Mouse (Mus musculus) heart, embryonic 15.5 days (tissue): ENCODE results near the gene Arvcf. TPM values are rescaled to one million over a fixed set of nuclear protein-coding genes. Genes with fewer than 3 reads are reported as not detected.

ENCODE experiments used
- ATAC-seq: fragments of 200-750 bp; cut with Nextera tagmentation; replicated peaks from 2 replicates; pipeline ENCODE4 v1.8.0; 2017; ENCODE audit warnings: low read depth, moderate TSS enrichment; ENCODE audit not compliant: insufficient number of reproducible peaks, insufficient read depth, low FRiP score
- H3K27ac ChIP-seq: fragments of 300-500 bp; sonication (generic); 2 replicates; pipeline ENCODE4 v1.5.1; 2015; ENCODE audit warnings: mild to moderate bottlenecking, inconsistent platforms
- H3K27me3 ChIP-seq: fragments of 300-500 bp; sonication (generic); 2 replicates; pipeline ENCODE4 v1.6.1; 2015; ENCODE audit warnings: inconsistent platforms
- H3K36me3 ChIP-seq: fragments of 300-500 bp; sonication (generic); 2 replicates; pipeline ENCODE4 v1.6.1; 2015; ENCODE audit warnings: mild to moderate bottlenecking, inconsistent platforms
- H3K4me1 ChIP-seq: fragments of 300-500 bp; sonication (generic); replicated peaks from 2 replicates; pipeline ENCODE4 v1.6.1; 2015; ENCODE audit warnings: inconsistent platforms
- H3K4me2 ChIP-seq: fragments of 300-500 bp; sonication (generic); 2 replicates; pipeline ENCODE4 v1.6.1; 2015; ENCODE audit warnings: inconsistent platforms, mild to moderate bottlenecking, moderate library complexity
- H3K4me3 ChIP-seq: fragments of 300-500 bp; sonication (generic); 2 replicates; pipeline ENCODE4 v1.5.1; 2015; ENCODE audit warnings: mild to moderate bottlenecking, inconsistent platforms
- H3K9ac ChIP-seq: fragments of 300-500 bp; sonication (generic); 2 replicates; pipeline ENCODE4 v1.6.1; 2015; ENCODE audit warnings: mild to moderate bottlenecking, inconsistent platforms
- H3K9me3 ChIP-seq: fragments of 300-500 bp; sonication (generic); replicated peaks from 2 replicates; pipeline ENCODE4 v1.6.1; 2016; ENCODE audit warnings: inconsistent platforms
- WGBS: fragments of 180-500 bp; shearing (Covaris S2); methylation state at CpG from one replicate; pipeline ENCODE4 v1.1.7; 2015; ENCODE audit warnings: mixed read lengths; 5-methylcytosine and 5-hydroxymethylcytosine counted together
- microRNA counts: library from miRNA; unstranded; fragments of <30 nt; microRNA quantifications from one replicate; lab custom pipeline; 2016
- microRNA-seq: library from miRNA; unstranded; fragments of <30 nt; microRNA quantifications from one replicate; pipeline ENCODE4, GENCODE M21; 2016
- polyA plus RNA-seq: library from polyadenylated mRNA; unstranded; fragments of >200 nt; fragmentation: Nextera tagmentation; extraction: Ambion mirVana; gene quantifications from 2 replicates; pipeline ENCODE4 v1.2.1, GENCODE M21; 2015

Gene Arvcf
- polyA plus RNA-seq, 1 experiment from 2014 or later = 28.4 TPM

DNA sequence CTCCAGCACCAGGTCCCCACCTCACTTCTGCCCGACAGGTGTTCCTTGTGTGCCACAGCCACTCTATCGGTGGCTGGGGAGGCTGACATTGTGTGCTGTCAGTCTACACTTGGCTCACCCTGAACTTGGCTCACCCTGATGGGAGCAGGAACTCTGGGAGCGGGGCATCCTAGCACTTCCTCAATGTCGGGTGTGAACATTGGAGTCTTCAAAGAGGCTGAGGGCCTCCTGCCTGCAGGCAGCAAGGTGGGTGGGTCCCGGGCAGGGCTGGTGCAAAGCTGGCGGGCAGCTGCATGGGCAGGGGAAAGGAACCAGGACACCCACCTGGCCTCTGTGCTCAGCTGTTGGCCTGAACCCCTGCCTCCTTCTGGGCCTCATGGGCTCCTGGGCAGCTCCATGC, 88.1 kb downstream of the Arvcf start:
- Histone ChIP-seq H3K9ac (no peak overlapping the region), H3K4me3 (no peak overlapping the region), H3K27ac (no peak overlapping the region), H3K4me2 (no peak overlapping the region), H3K9me3 (no peaks in the 10 kb centered on the region), H3K27me3 (no peaks in the 10 kb centered on the region), H3K4me1 (no peaks in the 10 kb centered on the region), H3K36me3 (peaks cover 9% of the 10 kb centered on the region)
- ATAC-seq = no peak
- 83% methylated on average over 6 of the region's 6 CpGs for WGBS

DNA sequence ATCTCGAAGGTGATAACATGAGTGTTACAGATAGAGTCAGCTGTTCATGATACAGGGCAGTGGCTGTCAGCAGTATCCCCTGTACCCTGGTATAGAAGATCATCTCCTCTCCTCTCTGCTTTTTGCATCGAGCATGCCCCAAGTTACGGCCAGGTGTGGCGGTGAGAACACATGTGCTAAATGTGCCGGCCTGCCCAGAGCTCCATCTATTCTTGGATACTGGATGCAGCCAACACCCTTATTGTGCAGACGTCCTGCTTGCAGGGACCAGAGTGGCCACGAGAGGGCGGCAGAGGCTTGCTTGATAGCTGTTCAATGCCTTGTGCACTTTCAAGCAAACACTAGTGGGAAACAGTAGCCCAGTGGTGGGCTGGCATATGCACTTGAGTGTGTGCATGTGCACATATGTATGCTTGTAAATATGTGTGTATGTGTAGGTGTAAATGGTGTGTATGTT, 95.4 kb downstream of the Arvcf start:
- no peaks in the 10 kb centered on the region for H3K9me3 ChIP-seq
- peak; percentile 79 for ATAC-seq
- no peaks in the 10 kb centered on the region for H3K4me1 ChIP-seq
- H3K27me3 ChIP-seq = no peaks in the 10 kb centered on the region
- H3K27ac ChIP-seq = no peak overlapping the region
- WGBS = 9% methylated on average over 8 of the region's 8 CpGs
- no peak overlapping the region for H3K4me2 ChIP-seq
- H3K36me3 ChIP-seq = peaks cover 7% of the 10 kb centered on the region; the same call in 1 of the 2 replicates
- H3K4me3 ChIP-seq = no peak overlapping the region
- no peak overlapping the region for H3K9ac ChIP-seq

DNA sequence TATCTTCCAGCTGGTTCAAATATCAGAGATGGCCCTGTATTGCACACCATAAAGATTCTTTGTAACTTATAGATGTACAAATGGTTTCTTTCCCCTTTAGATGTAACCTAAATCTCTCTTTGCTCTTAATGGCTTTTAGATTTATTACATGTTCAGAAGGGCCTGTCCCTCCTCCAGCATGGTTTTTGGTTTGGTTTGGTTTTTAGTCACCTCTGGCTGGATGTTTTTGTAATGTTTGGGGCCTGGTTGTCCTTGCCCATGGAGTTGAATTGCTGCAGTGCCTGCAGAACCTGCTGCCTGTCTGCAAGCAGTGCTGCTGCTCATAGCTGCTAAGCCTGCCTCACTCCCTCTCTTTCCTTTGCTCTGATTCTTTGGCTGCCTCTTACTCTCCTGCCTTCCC, 99.3 kb downstream of the Arvcf start:
- no peaks in the 10 kb centered on the region for H3K9me3 ChIP-seq
- H3K27ac ChIP-seq = no peak overlapping the region
- H3K27me3 ChIP-seq = no peaks in the 10 kb centered on the region
- no peak overlapping the region for H3K9ac ChIP-seq
- no peak overlapping the region for H3K4me3 ChIP-seq
- ATAC-seq = no peak
- H3K36me3 ChIP-seq = peaks cover 7% of the 10 kb centered on the region; the same call in 1 of the 2 replicates
- no peak overlapping the region for H3K4me2 ChIP-seq
- H3K4me1 ChIP-seq = peaks cover 7% of the 10 kb centered on the region

DNA sequence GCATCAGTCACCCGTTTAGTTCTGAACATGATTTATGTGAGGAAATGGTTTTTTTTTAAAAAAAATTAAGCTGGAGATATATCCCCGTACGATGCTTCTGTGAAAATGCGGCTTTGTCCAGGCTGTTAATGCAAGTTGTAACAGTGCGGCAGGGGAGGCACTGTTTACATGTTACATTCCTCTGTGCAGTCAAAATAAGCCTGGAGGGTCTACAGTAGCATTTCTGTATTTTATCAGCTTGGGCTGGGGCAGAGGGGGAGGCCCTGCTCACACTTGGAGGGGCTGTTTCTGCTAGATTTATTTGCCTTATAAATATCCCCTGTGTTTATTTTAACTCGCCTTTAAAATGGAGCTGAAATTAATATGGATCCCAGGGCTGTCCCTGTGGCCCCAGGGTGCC, 100.1 kb downstream of the Arvcf start:
- H3K4me1 ChIP-seq = peaks cover 7% of the 10 kb centered on the region
- H3K9ac ChIP-seq = no peak overlapping the region
- no peak for ATAC-seq
- H3K4me3 ChIP-seq = no peak overlapping the region
- no peak overlapping the region for H3K4me2 ChIP-seq
- WGBS = 59% methylated on average over 6 of the region's 6 CpGs
- peaks cover 7% of the 10 kb centered on the region; the same call in 1 of the 2 replicates for H3K36me3 ChIP-seq
- no peaks in the 10 kb centered on the region for H3K9me3 ChIP-seq
- no peak overlapping the region for H3K27ac ChIP-seq
- no peaks in the 10 kb centered on the region for H3K27me3 ChIP-seq

DNA sequence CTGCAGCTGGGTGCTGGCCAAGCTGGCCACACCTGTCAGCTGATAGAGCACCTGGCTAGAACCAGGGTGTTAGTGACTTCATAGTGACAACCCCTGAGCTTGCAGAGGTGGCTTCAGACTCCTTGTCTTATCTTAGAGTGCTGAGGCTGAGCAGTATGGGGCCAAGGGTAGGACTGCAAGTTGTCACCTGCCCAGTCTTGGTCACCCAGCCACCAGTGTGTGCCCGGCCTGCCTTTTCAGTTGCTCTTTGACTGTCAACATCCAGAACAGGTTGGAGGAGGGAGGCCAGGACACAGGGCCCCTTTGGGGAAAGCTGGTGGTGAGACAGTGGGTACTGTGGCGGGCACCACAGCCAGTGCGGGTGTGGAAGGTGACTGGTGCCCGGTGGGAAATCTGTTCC, 101.0 kb downstream of the Arvcf start:
- Histone ChIP-seq H3K27me3 (no peaks in the 10 kb centered on the region), H3K4me2 (no peak overlapping the region), H3K4me3 (no peak overlapping the region), H3K36me3 (peaks cover 7% of the 10 kb centered on the region; the same call in 1 of the 2 replicates), H3K4me1 (peaks cover 7% of the 10 kb centered on the region), H3K9me3 (no peaks in the 10 kb centered on the region), H3K27ac (no peak overlapping the region), H3K9ac (no peak overlapping the region)
- no peak for ATAC-seq
- 89% methylated on average over 4 of the region's 4 CpGs for WGBS

DNA sequence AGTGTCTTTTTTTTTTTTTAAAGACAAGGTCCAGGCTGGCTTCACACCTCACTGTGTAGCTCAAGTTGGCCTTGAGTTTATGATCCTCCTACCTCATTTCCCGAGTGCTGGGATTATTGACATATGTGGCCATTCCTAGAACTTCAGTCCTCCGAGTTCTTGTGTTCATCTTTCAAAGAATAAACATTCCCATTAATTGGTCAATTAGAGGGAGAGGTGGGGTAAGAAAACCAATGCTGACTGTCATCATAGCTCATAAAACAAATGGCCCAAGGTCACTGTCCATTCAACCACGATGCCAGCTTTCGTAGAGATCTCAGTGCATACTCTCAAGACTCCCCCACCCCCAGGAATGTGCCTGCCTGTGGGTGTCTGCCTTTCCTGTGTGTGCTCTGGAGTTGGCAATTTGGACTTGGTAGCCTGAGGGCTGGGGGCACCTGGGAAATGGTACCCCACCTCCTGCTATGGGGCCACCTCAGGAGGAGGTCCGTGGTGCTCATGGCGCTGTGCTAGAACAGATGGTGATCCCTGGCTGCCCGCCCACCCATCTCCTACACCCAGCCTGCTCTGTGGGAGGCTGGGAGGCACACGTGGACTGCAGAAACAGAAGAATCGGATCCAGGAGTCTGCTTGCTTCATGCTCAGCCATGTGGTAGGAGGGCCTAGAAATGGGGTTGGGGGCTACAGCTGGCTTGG, 103.7 kb downstream of the Arvcf start:
- Histone ChIP-seq H3K4me1 (peaks cover 7% of the 10 kb centered on the region), H3K4me3 (no peak overlapping the region), H3K9ac (no peak overlapping the region), H3K9me3 (no peaks in the 10 kb centered on the region), H3K27ac (no peak overlapping the region), H3K4me2 (no peak overlapping the region), H3K27me3 (no peaks in the 10 kb centered on the region), H3K36me3 (peaks cover 4% of the 10 kb centered on the region; the same call in 1 of the 2 replicates)
- ATAC-seq = no peak
- WGBS = 54% methylated on average over 9 of the region's 9 CpGs

DNA sequence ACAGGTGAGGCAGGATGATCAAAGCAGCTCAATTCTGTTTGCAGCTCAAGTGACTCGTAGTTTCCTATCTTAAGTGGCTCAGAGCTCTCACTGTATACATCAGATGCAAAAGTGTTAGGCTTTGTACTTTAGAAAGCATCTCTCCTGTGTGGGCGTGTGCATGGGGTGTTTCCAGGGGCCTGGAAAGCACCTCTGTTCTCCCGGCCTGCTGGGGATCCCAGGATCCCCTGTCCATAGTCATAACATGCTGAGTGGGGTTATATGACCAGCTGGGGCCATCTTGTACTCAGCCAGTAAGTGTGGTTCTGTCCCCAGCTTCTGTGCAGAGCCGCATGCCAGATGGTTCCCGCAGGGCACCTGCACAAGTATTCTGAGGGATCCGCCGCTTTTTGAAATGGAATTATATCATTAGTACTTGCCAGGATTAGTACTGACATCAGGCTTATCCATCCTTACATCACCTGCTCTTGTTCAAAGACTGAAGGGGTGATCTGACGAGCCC, 104.4 kb downstream of the Arvcf start:
- no peaks in the 10 kb centered on the region for H3K9me3 ChIP-seq
- no peak overlapping the region for H3K9ac ChIP-seq
- no peak overlapping the region for H3K4me2 ChIP-seq
- no peak overlapping the region for H3K27ac ChIP-seq
- H3K27me3 ChIP-seq = no peaks in the 10 kb centered on the region
- WGBS = 79% methylated on average over 8 of the region's 8 CpGs
- ATAC-seq = no peak
- H3K36me3 ChIP-seq = peaks cover 10% of the 10 kb centered on the region; the same call in 1 of the 2 replicates
- H3K4me1 ChIP-seq = peaks cover 7% of the 10 kb centered on the region
- H3K4me3 ChIP-seq = no peak overlapping the region

DNA sequence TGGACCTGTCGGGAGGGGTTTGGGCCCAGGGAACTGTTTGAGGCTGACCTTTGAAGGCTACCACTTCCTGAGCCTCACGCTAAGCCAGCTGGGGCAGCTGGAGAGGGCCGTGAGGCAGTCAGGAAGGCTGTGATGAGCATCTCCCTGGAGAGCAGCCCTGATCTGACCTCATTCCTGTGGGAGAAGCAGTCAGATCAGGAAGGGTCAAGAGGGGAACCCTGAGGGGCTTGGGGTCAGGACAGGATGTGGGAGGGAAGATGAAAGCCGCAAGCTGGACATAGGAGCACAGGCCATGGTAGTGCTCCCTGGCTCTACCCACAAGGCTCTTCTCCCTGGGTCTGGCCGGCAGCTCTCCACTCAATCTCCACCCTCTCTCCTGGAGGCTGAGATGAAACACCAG, 105.9 kb downstream of the Arvcf start:
- peaks cover 10% of the 10 kb centered on the region; the same call in 1 of the 2 replicates for H3K36me3 ChIP-seq
- H3K4me1 ChIP-seq = peaks cover 8% of the 10 kb centered on the region
- H3K4me2 ChIP-seq = no peak overlapping the region
- no peak overlapping the region for H3K9ac ChIP-seq
- no peak overlapping the region for H3K27ac ChIP-seq
- H3K9me3 ChIP-seq = no peaks in the 10 kb centered on the region
- WGBS = 49% methylated on average over 5 of the region's 5 CpGs
- no peak for ATAC-seq
- no peaks in the 10 kb centered on the region for H3K27me3 ChIP-seq
- H3K4me3 ChIP-seq = no peak overlapping the region

DNA sequence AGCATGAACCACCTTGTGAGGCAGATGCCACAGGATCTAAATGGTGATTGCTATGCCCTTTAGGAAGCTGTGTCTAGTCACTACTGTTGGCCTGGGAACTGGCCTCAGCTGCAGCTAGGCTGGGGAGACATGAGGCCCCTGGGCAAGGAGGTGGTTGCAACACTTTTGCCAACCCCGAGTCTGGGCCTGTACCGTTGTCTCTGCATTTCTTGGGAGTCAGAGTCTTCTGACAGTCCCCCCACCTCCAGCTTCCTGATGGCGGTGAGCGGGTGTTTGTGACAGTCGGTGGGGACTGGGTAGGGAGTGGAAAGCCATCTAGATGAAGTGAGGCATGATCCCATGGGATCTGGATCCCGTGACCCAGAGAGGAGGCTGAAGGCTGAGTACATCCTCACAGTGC, 107.4 kb downstream of the Arvcf start:
- Histone ChIP-seq H3K36me3 (peaks cover 10% of the 10 kb centered on the region; the same call in 1 of the 2 replicates), H3K4me2 (no peak overlapping the region), H3K4me3 (no peak overlapping the region), H3K4me1 (peaks cover 23% of the 10 kb centered on the region), H3K27ac (no peak overlapping the region), H3K9me3 (no peaks in the 10 kb centered on the region), H3K9ac (no peak overlapping the region), H3K27me3 (no peaks in the 10 kb centered on the region)
- WGBS = 80% methylated on average over 6 of the region's 6 CpGs
- no peak for ATAC-seq

MicroRNA genes within 50 kb of the gene (microRNA counts, 519-probe panel; counts per million panel counts)
- microRNA mmu-miR-185 (lab: Ali Mortazavi, UCI) = 2,950 counts per million, percentile 72 among the panel's probes with 10 or more counts

Small RNA genes lying within 50 kb of the gene (microRNA-seq; reads per million reads assigned to microRNA genes)
- not detected for gene Gm26219
- gene Mir185 = 510 reads per million, percentile 72 among the genes with 10 or more reads in this experiment

Other genes with a start within 250 kb of the Arvcf start
- 0.60 and 1.2 TPM in 2 replicates for gene Rtn4r, start 220.5 kb upstream of the Arvcf start, polyA plus RNA-seq
- 0.14 TPM in 1 of 2 replicates, not detected in the other for gene Ccdc188, start 130.3 kb upstream of the Arvcf start, polyA plus RNA-seq
- 18.8 and 29.3 TPM in 2 replicates for gene Zdhhc8, start 113.0 kb upstream of the Arvcf start, polyA plus RNA-seq
- 44.1 and 75.4 TPM in 2 replicates for gene Trmt2a, start 99.5 kb upstream of the Arvcf start, polyA plus RNA-seq
- 301 and 339 TPM in 2 replicates for gene Ranbp1, start 99.5 kb upstream of the Arvcf start, polyA plus RNA-seq
- gene Gm49776, start 89.9 kb upstream of the Arvcf start, polyA plus RNA-seq = 1.2 and 2.4 TPM in 2 replicates
- gene Dgcr8, start 58.9 kb upstream of the Arvcf start, polyA plus RNA-seq = 15.8 and 19.6 TPM in 2 replicates
- 61.4 and 61.5 TPM in 2 replicates for gene Tango2, start 79 bp upstream of the Arvcf start, polyA plus RNA-seq
- 35.3 and 37.7 TPM in 2 replicates for gene Txnrd2, start 78.2 kb downstream of the Arvcf start, polyA plus RNA-seq
- gene Comt, start 78.7 kb downstream of the Arvcf start, polyA plus RNA-seq = 113 and 129 TPM in 2 replicates
- 9.3 and 11.2 TPM in 2 replicates for gene Gnb1l, start 150.5 kb downstream of the Arvcf start, polyA plus RNA-seq
- 1.8 and 2.7 TPM in 2 replicates for gene Rtl10, start 150.7 kb downstream of the Arvcf start, polyA plus RNA-seq
- 0.66 and 1.5 TPM in 2 replicates for gene Tbx1, start 242.5 kb downstream of the Arvcf start, polyA plus RNA-seq